Mouse (Mus musculus): ENCODE measurements around the gene Gpx4.

The Gpx4 gene

DNA sequence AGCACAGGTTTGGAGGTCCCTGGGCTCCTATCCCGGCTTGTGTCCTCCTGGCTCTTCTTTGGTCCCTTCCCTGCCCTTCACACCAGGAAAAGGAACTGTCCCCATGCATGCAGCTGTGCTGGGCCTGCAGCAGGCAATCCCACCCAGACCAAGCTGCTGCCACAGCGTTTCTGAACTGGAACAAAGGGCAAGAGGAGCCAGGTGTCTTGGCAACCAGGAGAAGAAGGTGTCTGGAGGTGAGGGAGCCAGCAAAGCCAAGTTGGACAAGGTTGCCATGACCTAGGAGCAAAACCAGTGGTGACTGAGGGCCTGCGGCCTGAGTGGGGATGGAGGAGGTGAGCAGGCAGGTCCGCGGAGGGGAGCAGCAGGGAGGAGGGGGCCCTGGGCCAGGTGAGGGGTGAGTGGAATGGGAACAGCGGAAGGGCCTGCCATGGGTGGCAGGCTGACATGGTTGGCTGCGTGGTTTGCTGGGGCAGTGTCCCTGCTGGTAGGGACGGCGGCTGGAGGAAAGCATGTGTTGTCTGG, at the start of gene Gpx4:
Gene Gpx4 (plus strand): TSS at position 126 of the 525 bp plus-strand sequence.
- no peak for DNase-seq (ENCODE audit: low read depth)

- no peak for DNase-seq (ENCODE audit: low read depth)
These were observed 49.1 kb upstream of the Gpx4 start for GRCm38 (mm10) chr10:79997819-79998218.

DNA sequence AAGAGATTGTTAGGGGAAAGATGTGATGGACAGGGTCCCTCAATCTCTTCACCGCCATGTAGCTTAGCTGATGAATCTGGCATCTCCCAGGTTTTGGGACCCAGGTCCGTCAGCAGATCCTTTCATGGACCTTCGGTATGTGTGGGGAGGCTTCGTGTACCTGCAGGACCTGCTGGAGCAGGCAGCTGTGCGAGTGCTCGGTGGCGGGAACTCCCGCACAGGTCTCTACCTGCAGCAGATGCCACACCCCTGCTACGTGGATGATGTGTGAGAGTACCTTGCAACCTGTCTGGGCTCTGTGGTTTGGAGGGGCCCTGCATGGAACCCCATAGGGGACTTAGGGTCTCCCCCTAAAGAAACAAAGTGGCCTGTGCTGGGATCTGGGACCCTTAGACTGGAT, 45.0 kb upstream of the Gpx4 start:
- no peak for DNase-seq (ENCODE audit: low read depth)

DNA sequence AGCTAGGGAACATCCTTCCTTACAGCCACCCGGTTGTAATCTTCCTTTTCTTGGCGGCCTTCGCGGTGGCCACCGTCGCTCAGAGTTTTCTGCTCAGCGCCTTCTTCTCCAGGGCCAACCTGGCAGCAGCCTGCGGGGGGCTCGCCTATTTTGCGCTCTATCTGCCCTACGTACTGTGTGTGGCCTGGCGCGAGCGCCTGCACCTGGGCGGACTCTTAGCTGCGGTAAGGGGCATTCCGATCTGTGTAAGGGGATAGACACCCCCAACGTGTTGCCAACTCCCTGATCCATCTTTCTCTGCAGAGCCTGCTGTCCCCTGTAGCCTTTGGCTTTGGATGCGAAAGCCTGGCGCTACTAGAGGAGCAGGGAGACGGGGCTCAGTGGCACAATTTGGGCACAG, 44.1 kb upstream of the Gpx4 start:
- no peak for DNase-seq (ENCODE audit: low read depth)

DNA sequence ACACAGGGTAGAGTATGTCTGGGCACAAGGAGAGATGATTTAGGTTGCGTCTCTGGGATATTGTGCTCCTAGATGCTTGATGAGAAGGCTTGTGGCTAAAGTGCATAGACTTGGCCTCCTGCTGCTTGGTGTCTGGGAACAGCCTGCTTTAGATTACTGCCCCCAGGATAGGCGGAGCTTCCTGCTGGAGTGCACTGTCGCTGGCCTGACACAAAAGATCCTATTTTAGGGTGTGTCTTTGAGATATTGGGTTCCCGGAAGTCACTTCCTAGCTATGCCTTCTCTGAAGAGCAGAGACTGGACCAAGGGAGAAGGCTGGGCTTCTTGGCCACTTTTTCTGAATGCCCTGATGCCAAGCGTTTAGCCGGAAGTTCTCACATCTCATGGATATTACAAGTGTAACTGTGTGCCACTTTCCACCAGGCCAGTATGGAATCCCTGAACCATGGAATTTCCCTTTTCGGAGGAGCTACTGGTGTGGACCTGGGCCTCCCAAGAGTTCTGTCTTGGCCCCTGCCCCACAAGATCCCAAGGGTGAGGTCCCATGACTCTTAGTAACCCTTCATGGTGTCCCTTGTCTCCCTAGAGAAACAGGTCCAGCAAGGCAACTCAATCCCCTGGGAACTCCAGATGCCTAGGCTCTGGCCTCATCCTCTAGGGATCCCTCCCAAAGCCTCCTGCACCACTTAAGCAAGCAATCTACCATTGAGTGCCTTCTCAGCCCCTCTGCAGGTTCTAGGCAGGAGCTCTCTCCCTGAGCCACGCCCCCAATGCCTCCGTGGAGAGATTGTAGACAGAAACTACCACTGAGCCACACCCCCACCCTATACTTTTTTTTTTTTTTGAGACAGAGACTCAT, 43.4 kb upstream of the Gpx4 start:
- DNase-seq (ENCODE audit: low read depth) = peak; percentile 67

DNA sequence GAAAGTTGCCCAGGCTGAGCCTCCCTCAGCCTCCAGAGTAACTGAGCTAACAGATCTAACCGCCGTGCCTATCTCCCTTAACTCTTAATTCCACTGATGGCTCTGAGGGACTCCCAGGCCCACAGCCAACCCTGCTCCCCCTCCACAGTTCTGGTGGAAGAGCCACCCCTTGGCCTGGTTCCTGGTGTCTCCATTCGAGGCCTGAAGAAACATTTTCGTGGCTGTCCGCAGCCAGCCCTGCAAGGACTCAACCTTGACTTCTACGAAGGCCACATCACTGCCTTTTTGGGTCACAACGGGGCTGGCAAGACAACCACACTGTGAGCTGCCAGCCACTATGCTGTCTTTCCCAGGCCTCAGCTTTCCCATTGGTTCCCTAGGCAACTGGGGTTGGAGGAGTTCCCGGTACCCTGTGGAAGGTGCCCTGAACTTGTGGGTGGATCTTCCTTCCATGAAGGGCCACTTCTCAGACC, 42.7 kb upstream of the Gpx4 start:
- DNase-seq (ENCODE audit: low read depth) = no peak

DNA sequence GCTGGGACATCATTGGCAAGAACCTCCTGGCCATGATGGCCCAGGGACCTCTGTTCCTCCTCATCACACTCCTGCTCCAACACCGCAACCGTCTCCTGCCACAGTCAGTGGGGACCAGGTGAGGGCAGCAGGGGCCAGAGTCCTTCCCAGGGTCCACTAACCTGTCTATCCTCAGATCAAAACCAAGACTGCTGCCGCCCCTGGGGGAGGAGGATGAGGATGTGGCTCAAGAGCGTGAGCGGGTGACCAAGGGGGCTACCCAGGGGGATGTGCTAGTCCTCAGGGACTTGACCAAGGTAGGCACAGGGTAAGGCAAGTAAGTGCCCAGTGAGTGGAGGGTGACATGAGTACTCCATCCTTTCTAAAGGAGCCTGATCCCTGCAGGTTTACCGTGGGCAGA, 35.2 kb upstream of the Gpx4 start:
- DNase-seq (ENCODE audit: low read depth) = no peak

DNA sequence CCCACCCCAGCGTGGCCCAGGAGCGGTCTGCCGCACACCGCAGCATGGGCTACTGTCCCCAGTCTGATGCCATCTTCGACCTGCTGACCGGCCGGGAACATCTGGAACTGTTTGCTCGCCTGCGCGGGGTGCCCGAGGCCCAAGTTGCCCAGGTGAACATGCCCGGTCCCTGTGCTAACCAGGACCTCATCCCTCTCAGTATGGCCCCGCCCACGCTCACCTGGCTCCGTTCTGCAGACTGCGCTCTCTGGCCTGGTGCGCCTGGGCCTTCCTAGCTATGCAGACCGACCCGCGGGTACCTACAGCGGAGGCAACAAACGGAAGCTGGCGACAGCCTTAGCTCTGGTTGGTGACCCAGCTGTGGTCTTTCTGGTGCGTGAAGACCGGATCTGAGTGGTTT, 33.4 kb upstream of the Gpx4 start:
- no peak for DNase-seq (ENCODE audit: low read depth)

- DNase-seq (ENCODE audit: low read depth) = no peak
These were observed 32.3 kb upstream of the Gpx4 start for GRCm38 (mm10) chr10:80014484-80015290.

DNA sequence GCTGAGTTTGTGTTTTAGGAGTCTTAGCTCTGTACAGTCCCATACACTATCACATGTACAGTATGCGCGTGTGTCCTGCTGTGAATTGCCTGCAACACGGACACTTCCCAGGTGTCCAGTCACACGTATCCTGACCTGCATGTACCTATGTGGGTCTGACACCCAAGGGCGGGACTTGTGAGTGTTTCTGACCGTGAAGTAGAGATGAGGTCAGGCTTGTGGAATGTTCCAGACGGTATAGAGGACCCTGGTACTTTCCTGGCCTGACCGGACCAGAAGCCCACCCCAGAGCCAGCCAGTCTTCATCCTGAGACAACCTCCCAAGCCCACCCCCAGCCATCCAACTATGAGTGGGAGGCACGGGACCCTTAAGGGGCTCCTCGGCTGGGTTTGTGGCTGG, 31.4 kb upstream of the Gpx4 start:
- DNase-seq (ENCODE audit: low read depth) = no peak

GRCm38 (mm10) chr10:80016511-80016910, 30.5 kb upstream of the Gpx4 start, which contains the start of gene Arhgap45:
Gene Arhgap45 (plus strand): TSS chr10:80016653.
- peak; percentile 77 for DNase-seq (ENCODE audit: low read depth)

DNA sequence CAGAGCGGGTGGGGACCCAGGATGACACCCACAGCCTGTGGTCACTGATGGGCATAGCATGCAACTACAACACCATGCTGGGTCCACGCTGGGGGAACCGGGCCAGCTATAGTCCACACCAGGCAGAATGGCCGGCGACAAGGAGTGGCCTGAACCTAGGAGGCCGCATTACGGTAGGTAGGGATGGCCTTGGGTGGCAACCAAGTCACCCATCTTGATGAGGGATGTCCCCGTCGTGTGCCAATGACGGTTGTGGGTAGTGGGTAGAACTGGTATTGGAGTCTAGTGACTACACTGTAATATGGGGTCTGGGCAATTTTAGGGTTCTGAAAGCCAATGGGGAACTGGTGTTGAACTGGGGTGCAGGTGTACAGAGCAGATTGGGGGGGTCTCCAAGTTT, 30.0 kb upstream of the Gpx4 start:
- DNase-seq (ENCODE audit: low read depth) = no peak

DNA sequence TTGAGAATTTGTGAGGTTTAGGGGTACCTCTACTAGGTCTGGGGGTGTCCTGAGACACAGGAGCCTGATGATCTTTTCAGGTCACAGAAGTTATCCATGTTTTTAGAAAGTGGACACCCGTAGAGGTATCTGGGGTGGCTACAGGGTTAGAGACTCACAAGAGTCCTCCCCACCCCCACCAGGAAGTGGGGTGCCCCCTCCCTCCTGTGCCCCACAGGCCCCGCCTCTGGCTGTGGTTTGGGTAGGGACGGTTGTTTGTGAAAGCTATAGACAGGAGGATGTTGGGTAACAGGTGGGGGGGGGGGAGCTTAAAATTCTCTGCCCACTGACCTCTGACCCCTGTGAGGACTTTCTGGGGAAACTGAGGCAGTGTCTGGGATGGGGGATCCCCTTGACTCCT, 29.6 kb upstream of the Gpx4 start:
- DNase-seq (ENCODE audit: low read depth) = peak; percentile 62

- DNase-seq (ENCODE audit: low read depth) = no peak
These were observed 29.2 kb upstream of the Gpx4 start for GRCm38 (mm10) chr10:80017771-80018170.

DNA sequence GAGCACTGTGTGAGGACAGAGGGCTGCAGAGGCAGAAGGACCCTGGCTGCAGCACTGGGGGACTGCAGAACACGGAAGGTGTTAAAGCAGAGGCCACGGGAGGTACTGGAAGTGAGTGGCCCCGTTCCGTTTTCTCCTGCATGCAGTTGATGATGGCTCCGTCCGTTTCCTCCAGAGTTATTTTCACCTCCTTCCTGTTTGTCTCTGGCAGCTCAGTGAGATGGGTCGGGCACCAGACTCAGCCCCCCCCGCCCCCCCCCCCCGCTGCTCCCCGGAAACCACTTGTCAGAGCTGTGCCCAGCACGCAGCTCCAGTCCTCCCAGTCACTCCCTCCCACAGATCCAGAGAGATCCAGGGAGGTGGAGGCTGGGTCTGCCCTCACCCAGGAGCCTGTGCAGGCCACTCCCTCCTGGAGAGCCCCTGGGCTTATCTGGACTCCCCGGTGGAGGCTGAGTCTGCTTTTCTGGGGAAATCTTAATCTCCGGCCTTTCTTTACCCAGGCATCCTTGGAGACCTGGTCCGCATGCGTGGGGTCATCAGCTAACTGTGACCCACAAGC, 28.1 kb upstream of the Gpx4 start:
- no peak for DNase-seq (ENCODE audit: low read depth)

DNA sequence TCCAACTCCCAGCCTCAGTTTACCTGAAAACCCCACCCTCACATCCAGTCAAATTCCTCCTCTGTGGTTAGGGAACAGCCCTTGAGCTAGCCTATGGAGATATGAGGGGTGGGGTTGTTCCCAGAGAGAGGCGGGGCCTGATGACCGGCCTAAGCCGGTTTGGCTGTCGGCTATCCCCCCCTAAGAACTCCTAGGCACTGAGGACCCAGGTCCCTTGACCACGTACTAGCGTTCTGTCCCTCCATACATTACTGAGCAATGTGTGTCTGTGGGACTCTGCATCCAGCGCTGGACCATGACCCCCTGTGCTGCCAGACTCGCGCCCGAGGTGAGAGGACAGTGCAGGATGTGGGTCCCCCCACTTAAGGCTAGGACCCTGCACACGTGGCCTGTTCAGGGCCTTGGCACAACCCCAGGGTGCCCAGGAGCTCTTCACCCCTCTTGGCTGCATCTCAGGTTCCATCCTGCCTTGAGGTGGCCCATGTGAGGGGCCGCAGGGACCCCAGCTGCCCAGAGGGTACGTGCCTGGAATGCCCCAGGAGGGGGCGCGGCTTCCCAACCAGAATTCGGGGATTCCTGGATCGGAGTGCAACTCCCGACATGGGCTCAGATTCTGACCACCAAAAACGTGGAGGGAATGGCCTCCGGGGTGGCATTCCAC, 27.4 kb upstream of the Gpx4 start:
- no peak for DNase-seq (ENCODE audit: low read depth)

- no peak for DNase-seq (ENCODE audit: low read depth)
These were observed 26.8 kb upstream of the Gpx4 start for GRCm38 (mm10) chr10:80020191-80020590.

DNA sequence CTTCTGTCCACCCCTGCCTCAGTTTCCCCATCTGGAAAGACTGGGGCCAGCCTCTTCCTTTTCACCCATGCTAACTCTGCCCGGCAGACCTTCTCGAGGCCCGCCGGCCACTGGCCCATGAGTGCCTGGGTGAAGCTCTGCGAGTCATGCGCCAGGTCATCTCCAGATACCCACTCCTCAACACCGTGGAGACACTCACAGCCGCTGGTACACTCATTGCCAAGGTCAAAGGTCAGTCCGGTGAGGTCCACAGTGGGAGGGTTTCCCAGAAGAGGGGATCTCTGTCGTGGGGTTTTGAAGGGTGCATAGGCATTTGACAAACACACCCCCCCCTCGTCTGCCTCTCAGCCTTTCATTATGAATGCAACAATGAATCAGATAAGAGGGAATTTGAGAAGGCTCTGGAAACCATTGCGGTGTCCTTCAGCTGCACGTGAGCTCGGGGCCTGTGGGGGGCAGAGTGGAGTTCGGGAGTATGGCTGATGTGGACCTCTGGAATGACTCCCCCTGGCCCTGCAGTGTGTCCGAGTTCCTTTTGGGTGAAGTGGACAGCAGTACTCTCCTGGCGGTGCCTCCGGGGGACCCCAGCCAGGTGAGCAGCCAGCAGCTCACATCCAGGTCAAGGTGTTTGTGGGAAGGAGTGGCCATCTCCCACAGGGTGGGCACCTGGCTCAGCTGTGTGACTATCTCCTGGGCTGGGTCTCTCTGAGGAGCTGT, 26.2 kb upstream of the Gpx4 start:
- no peak for DNase-seq (ENCODE audit: low read depth)

- DNase-seq (ENCODE audit: low read depth) = no peak
These were observed 25.7 kb upstream of the Gpx4 start for GRCm38 (mm10) chr10:80021320-80021641.

DNA sequence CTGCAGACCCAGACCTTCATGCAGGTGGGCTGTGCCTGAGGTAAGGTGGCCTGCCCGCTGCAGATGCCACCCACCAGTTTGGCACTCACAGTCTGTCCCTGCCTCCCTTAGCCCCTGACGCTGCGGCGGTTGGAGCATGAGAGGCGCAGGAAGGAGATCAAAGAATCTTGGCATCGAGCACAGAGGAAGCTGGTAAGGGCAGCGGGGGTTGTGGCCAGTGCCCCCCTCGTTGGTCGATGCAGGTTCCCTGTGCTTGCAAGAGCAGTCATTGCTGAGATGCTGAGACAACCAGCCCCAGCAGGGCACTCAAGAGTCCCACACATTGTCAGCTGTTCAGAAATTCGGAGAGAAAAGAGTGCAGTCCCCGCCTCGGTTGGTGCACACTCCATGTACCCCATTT, 24.8 kb upstream of the Gpx4 start:
- no peak for DNase-seq (ENCODE audit: low read depth)

- DNase-seq (ENCODE audit: low read depth) = no peak
These were observed 24.2 kb upstream of the Gpx4 start for GRCm38 (mm10) chr10:80022806-80023205.
